Mouse (Mus musculus) cerebellum, postnatal 36 days (tissue): ENCODE data around the gene Olfr1495.
"Not testable (repeated sequence)": the region's sequence is repeated elsewhere in the genome, so short reads cannot be mapped to it uniquely, and the experiment has no call there.

ENCODE experiments used
- DNase-seq, 2 experiments: peaks; one replicate each; pipeline ENCODE4 v3.0.0; 2021 to 2022; ENCODE audit warnings: mixed read lengths in 2 of 2

Olfr1495 gene

GRCm38 (mm10) chr19:13764306-13764705 is at the start of gene Olfr1495:
Olfr1495 (plus strand) TSS chr19:13764606.
- DNase-seq, result no peak

GRCm38 (mm10) chr19:13722978-13723377 is 41.4 kb upstream of the Olfr1495 start, which contains the start of gene Olfr1493-ps1:
Olfr1493-ps1 (plus strand) TSS chr19:13723278.
- DNase-seq, result no peak

GRCm38 (mm10) chr19:13739428-13739827 is 25.0 kb upstream of the Olfr1495 start, which contains the start of gene Olfr1494:
Olfr1494 (plus strand) TSS chr19:13739728.
- no peak for DNase-seq

GRCm38 (mm10) chr19:13749366-13749765 is 15.0 kb upstream of the Olfr1495 start:
- peak; percentile 35 to 37 for DNase-seq

- DNase-seq, result peak; percentile 21 to 32
Measured at GRCm38 (mm10) chr19:13768565-13769276, 4.3 kb downstream of the Olfr1495 start.

GRCm38 (mm10) chr19:13777578-13777977 is 13.2 kb downstream of the Olfr1495 start, which contains the start of gene Olfr1496:
Olfr1496 (plus strand) TSS chr19:13777878.
- no peak for DNase-seq

GRCm38 (mm10) chr19:13798102-13798501 is 33.7 kb downstream of the Olfr1495 start, which contains the start of gene Olfr1497:
Olfr1497 (minus strand) TSS chr19:13798202.
- DNase-seq, result no peak

- not testable (repeated sequence) for DNase-seq
Measured at GRCm38 (mm10) chr19:13805486-13805885, 41.1 kb downstream of the Olfr1495 start.

- no peak for DNase-seq
Measured at GRCm38 (mm10) chr19:13812823-13813222, 48.4 kb downstream of the Olfr1495 start.

GRCm38 (mm10) chr19:13818827-13819226 is 54.4 kb downstream of the Olfr1495 start:
- DNase-seq, result peak in 1 of 2 experiments; percentile 5

GRCm38 (mm10) chr19:13819347-13819746 is 54.9 kb downstream of the Olfr1495 start, which contains the start of gene Olfr1499:
Olfr1499 (minus strand) TSS chr19:13819447.
- DNase-seq, result no peak
